Mouse (Mus musculus): ENCODE measurements around the gene Atxn7l1. TPM values are rescaled to one million over a fixed set of nuclear protein-coding genes. Genes with fewer than 3 reads are reported as not detected.
A peak's percentile ranks its signal among the peaks of the same experiment; 100 is the strongest.

The Atxn7l1 gene
- polyA plus RNA-seq, 1 experiment from 2014 or later, result 16.0 TPM

DNA sequence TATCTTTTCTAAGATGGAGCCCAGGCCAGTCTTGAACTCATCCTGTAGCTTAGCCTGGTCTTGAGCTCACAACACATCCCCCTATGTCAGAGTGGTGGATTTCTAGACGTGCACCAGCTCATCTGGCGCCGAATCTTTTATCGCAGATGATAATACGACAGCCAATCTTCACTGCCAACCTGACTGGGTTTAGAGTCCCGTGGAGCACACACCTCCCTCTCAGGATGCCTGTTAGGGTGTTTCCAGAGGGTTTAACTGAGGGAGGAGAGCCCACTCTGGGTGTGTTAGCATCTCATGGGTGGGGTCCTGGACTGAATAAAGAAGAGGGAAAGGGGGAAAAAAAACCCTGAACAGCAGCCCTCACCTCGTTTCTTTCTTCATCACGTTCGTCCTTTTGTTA, 124.9 kb downstream of the Atxn7l1 start:
- H3K9ac ChIP-seq (ENCODE audit: low read length), result no peak overlapping the region
- no peaks in the 10 kb centered on the region for H3K27me3 ChIP-seq (ENCODE audit: control insufficient read depth, insufficient read depth, low read length)
- no peaks in the 10 kb centered on the region for H3K36me3 ChIP-seq (ENCODE audit: control insufficient read depth, insufficient read depth, low read length)
- WGBS, result 74% methylated on average over 9 of the region's 9 CpGs
- no peak overlapping the region for H3K4me2 ChIP-seq (ENCODE audit: low read depth, low read length, severe bottlenecking)
- ATAC-seq (replicated peaks; ENCODE audit: low FRiP score) (no peak), DNase-seq (ENCODE audit: low spot score) (no peak)
- H3K4me3 ChIP-seq (ENCODE audit: low read depth, low read length), result no peak overlapping the region
- H3K27ac ChIP-seq (ENCODE audit: low read depth, low read length), result no peak overlapping the region
- H3K4me1 ChIP-seq (replicated peaks; ENCODE audit: control insufficient read depth, insufficient read depth, low read length), result no peaks in the 10 kb centered on the region
- H3K9me3 ChIP-seq (ENCODE audit: control insufficient read depth, low read length), result no peaks in the 10 kb centered on the region

- no peak overlapping the region for H3K4me2 ChIP-seq (ENCODE audit: low read depth, low read length, severe bottlenecking)
- H3K9me3 ChIP-seq (ENCODE audit: control insufficient read depth, low read length), result no peaks in the 10 kb centered on the region
- H3K9ac ChIP-seq (ENCODE audit: low read length), result no peak overlapping the region
- 61% methylated on average over 4 of the region's 4 CpGs for WGBS
- H3K4me3 ChIP-seq (ENCODE audit: low read depth, low read length), result no peak overlapping the region
- ATAC-seq (replicated peaks; ENCODE audit: low FRiP score) (no peak), DNase-seq (ENCODE audit: low spot score) (no peak)
- no peaks in the 10 kb centered on the region for H3K36me3 ChIP-seq (ENCODE audit: control insufficient read depth, insufficient read depth, low read length)
- H3K27ac ChIP-seq (ENCODE audit: low read depth, low read length), result no peak overlapping the region
- H3K4me1 ChIP-seq (replicated peaks; ENCODE audit: control insufficient read depth, insufficient read depth, low read length), result no peaks in the 10 kb centered on the region
- H3K27me3 ChIP-seq (ENCODE audit: control insufficient read depth, insufficient read depth, low read length), result no peaks in the 10 kb centered on the region
Observed at GRCm38 (mm10) chr12:33273147-33273546, 125.7 kb downstream of the Atxn7l1 start.

- H3K27me3 ChIP-seq (ENCODE audit: control insufficient read depth, insufficient read depth, low read length), result no peaks in the 10 kb centered on the region
- H3K9ac ChIP-seq (ENCODE audit: low read length), result no peak overlapping the region
- H3K27ac ChIP-seq (ENCODE audit: low read depth, low read length), result no peak overlapping the region
- no peak for ATAC-seq (replicated peaks; ENCODE audit: low FRiP score)
- WGBS, result 86% methylated on average over 9 of the region's 9 CpGs
- no peaks in the 10 kb centered on the region for H3K9me3 ChIP-seq (ENCODE audit: control insufficient read depth, low read length)
- H3K4me3 ChIP-seq (ENCODE audit: low read depth, low read length), result no peak overlapping the region
- no peak for DNase-seq (ENCODE audit: low spot score)
- no peak overlapping the region for H3K4me2 ChIP-seq (ENCODE audit: low read depth, low read length, severe bottlenecking)
- no peaks in the 10 kb centered on the region for H3K4me1 ChIP-seq (replicated peaks; ENCODE audit: control insufficient read depth, insufficient read depth, low read length)
- H3K36me3 ChIP-seq (ENCODE audit: control insufficient read depth, insufficient read depth, low read length), result no peaks in the 10 kb centered on the region
Observed at GRCm38 (mm10) chr12:33273668-33274067, 126.2 kb downstream of the Atxn7l1 start.

GRCm38 (mm10) chr12:33276028-33276427, 128.5 kb downstream of the Atxn7l1 start:
- DNase-seq (ENCODE audit: low spot score), result no peak
- WGBS, result 100% methylated on average over 1 of the region's 1 CpGs
- no peak overlapping the region for H3K4me2 ChIP-seq (ENCODE audit: low read depth, low read length, severe bottlenecking)
- H3K9me3 ChIP-seq (ENCODE audit: control insufficient read depth, low read length), result no peaks in the 10 kb centered on the region
- H3K27me3 ChIP-seq (ENCODE audit: control insufficient read depth, insufficient read depth, low read length), result no peaks in the 10 kb centered on the region
- no peak for ATAC-seq (replicated peaks; ENCODE audit: low FRiP score)
- H3K36me3 ChIP-seq (ENCODE audit: control insufficient read depth, insufficient read depth, low read length), result no peaks in the 10 kb centered on the region
- no peak overlapping the region for H3K9ac ChIP-seq (ENCODE audit: low read length)
- H3K4me3 ChIP-seq (ENCODE audit: low read depth, low read length), result no peak overlapping the region
- H3K27ac ChIP-seq (ENCODE audit: low read depth, low read length), result no peak overlapping the region
- H3K4me1 ChIP-seq (replicated peaks; ENCODE audit: control insufficient read depth, insufficient read depth, low read length), result no peaks in the 10 kb centered on the region

- no peak overlapping the region for H3K4me2 ChIP-seq (ENCODE audit: low read depth, low read length, severe bottlenecking)
- 80% methylated on average over 7 of the region's 7 CpGs for WGBS
- H3K4me3 ChIP-seq (ENCODE audit: low read depth, low read length), result no peak overlapping the region
- H3K4me1 ChIP-seq (replicated peaks; ENCODE audit: control insufficient read depth, insufficient read depth, low read length), result no peaks in the 10 kb centered on the region
- H3K27ac ChIP-seq (ENCODE audit: low read depth, low read length), result no peak overlapping the region
- DNase-seq (ENCODE audit: low spot score) (no peak), ATAC-seq (replicated peaks; ENCODE audit: low FRiP score) (no peak)
- H3K27me3 ChIP-seq (ENCODE audit: control insufficient read depth, insufficient read depth, low read length), result no peaks in the 10 kb centered on the region
- no peaks in the 10 kb centered on the region for H3K36me3 ChIP-seq (ENCODE audit: control insufficient read depth, insufficient read depth, low read length)
- H3K9me3 ChIP-seq (ENCODE audit: control insufficient read depth, low read length), result no peaks in the 10 kb centered on the region
- H3K9ac ChIP-seq (ENCODE audit: low read length), result no peak overlapping the region
Observed at GRCm38 (mm10) chr12:33277427-33277826, 129.9 kb downstream of the Atxn7l1 start.

DNA sequence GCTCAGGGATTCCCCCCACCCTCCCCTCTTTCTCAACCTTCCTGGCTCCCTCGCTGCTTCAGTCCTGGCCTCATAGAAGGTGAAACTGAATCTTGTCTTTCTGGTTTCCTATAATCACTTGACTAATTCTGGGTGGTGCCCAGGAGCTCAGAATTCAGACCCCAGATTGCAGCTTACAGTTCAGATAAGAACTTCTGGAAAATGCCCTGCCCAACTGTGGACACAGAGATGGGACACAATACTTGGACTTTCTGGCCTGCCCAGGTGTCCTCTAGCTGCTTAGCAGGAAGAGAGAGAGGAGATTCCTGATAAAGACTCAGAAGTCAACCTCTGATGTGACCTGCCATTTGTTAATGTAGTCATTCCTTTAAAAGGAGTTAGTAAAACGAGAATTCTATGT, 131.7 kb downstream of the Atxn7l1 start:
- no peaks in the 10 kb centered on the region for H3K9me3 ChIP-seq (ENCODE audit: control insufficient read depth, low read length)
- no peak overlapping the region for H3K4me3 ChIP-seq (ENCODE audit: low read depth, low read length)
- 74% methylated on average over 2 of the region's 2 CpGs for WGBS

DNA sequence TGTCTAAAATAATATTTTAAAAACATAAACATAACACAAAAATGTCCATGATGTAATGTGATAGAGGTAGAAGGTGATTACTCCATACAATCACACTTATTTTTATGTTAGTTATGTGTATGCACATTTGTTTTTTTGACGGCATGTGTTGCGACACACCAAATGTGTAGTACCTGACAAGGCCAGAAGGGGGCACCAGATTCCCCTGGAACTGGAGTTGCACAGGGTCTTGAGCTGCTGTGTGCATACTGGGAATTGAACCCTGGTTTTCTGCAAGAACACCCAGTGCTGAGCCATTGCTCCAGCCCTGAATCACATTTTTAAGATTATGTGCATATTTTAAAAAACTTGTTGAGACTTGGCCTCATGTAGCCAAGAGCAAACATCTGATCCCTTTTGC, 133.3 kb downstream of the Atxn7l1 start:
- H3K27ac ChIP-seq (ENCODE audit: low read depth, low read length), result no peak overlapping the region
- no peak for ATAC-seq (replicated peaks; ENCODE audit: low FRiP score)

More for the DNA sequence above, 131.7 kb downstream of the Atxn7l1 start:
- no peak overlapping the region for H3K9ac ChIP-seq (ENCODE audit: low read length)
- DNase-seq (ENCODE audit: low spot score) (no peak), ATAC-seq (replicated peaks; ENCODE audit: low FRiP score) (no peak)
- no peaks in the 10 kb centered on the region for H3K4me1 ChIP-seq (replicated peaks; ENCODE audit: control insufficient read depth, insufficient read depth, low read length)
- H3K27ac ChIP-seq (ENCODE audit: low read depth, low read length), result no peak overlapping the region
- no peaks in the 10 kb centered on the region for H3K36me3 ChIP-seq (ENCODE audit: control insufficient read depth, insufficient read depth, low read length)
- no peaks in the 10 kb centered on the region for H3K27me3 ChIP-seq (ENCODE audit: control insufficient read depth, insufficient read depth, low read length)
- H3K4me2 ChIP-seq (ENCODE audit: low read depth, low read length, severe bottlenecking), result no peak overlapping the region

DNA sequence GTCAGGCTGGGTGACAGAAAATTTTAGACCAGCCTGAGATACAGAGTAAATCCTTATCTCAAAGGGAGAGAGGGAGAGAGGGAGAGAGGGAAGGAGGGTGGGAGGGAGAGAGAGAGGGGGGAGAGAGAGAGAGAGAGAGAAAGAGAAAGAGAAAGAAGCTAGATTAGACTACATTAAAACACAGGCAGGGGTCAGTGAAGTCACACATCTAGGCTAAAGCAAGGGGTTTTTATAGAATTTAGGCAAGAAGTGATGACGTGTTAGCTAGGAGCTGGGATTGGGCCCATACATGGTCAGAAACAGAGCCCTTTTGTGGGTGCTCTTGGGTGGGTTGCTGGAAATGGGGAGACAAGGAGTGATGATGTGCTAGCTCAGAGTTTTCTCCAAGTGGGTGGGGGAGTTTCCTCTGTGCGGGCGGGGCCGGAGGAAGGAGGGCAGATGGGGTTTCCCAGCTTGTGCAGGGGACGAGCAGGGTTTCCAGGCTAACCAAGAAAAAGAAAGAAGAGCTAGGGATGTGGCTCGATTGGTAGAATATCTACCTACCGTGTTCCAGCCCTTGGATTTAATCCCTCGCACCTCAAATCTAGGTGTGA, 136.9 kb downstream of the Atxn7l1 start:
- no peaks in the 10 kb centered on the region for H3K27me3 ChIP-seq (ENCODE audit: control insufficient read depth, insufficient read depth, low read length)
- no peak overlapping the region for H3K27ac ChIP-seq (ENCODE audit: low read depth, low read length)
- 78% methylated on average over 8 of the region's 8 CpGs for WGBS
- H3K9ac ChIP-seq (ENCODE audit: low read length), result no peak overlapping the region
- H3K4me2 ChIP-seq (ENCODE audit: low read depth, low read length, severe bottlenecking), result no peak overlapping the region
- H3K4me3 ChIP-seq (ENCODE audit: low read depth, low read length), result no peak overlapping the region
- ATAC-seq (replicated peaks; ENCODE audit: low FRiP score) (no peak), DNase-seq (ENCODE audit: low spot score) (no peak)
- no peaks in the 10 kb centered on the region for H3K36me3 ChIP-seq (ENCODE audit: control insufficient read depth, insufficient read depth, low read length)
- no peaks in the 10 kb centered on the region for H3K9me3 ChIP-seq (ENCODE audit: control insufficient read depth, low read length)
- peaks cover 7% of the 10 kb centered on the region for H3K4me1 ChIP-seq (replicated peaks; ENCODE audit: control insufficient read depth, insufficient read depth, low read length)

More for the DNA sequence above, 133.3 kb downstream of the Atxn7l1 start:
- Histone ChIP-seq H3K9me3 (ENCODE audit: control insufficient read depth, low read length) (no peaks in the 10 kb centered on the region), H3K36me3 (ENCODE audit: control insufficient read depth, insufficient read depth, low read length) (no peaks in the 10 kb centered on the region), H3K4me2 (ENCODE audit: low read depth, low read length, severe bottlenecking) (no peak overlapping the region), H3K9ac (ENCODE audit: low read length) (no peak overlapping the region), H3K4me3 (ENCODE audit: low read depth, low read length) (no peak overlapping the region), H3K4me1 (replicated peaks; ENCODE audit: control insufficient read depth, insufficient read depth, low read length) (peaks cover 2% of the 10 kb centered on the region), H3K27me3 (ENCODE audit: control insufficient read depth, insufficient read depth, low read length) (no peaks in the 10 kb centered on the region)
- peak; percentile 84 for DNase-seq (ENCODE audit: low spot score)
- 22% methylated on average over 2 of the region's 2 CpGs for WGBS

GRCm38 (mm10) chr12:33285354-33285753, 137.9 kb downstream of the Atxn7l1 start:
- WGBS, result 21% methylated on average over 4 of the region's 4 CpGs

More at GRCm38 (mm10) chr12:33285354-33285753, 137.9 kb downstream of the Atxn7l1 start:
- ATAC-seq (replicated peaks; ENCODE audit: low FRiP score) (no peak), DNase-seq (ENCODE audit: low spot score) (no peak)
- H3K4me3 ChIP-seq (ENCODE audit: low read depth, low read length), result no peak overlapping the region
- H3K9me3 ChIP-seq (ENCODE audit: control insufficient read depth, low read length), result no peaks in the 10 kb centered on the region
- H3K27ac ChIP-seq (ENCODE audit: low read depth, low read length), result no peak overlapping the region
- no peaks in the 10 kb centered on the region for H3K36me3 ChIP-seq (ENCODE audit: control insufficient read depth, insufficient read depth, low read length)
- no peak overlapping the region for H3K4me2 ChIP-seq (ENCODE audit: low read depth, low read length, severe bottlenecking)
- H3K27me3 ChIP-seq (ENCODE audit: control insufficient read depth, insufficient read depth, low read length), result no peaks in the 10 kb centered on the region
- peaks cover 7% of the 10 kb centered on the region for H3K4me1 ChIP-seq (replicated peaks; ENCODE audit: control insufficient read depth, insufficient read depth, low read length)
- H3K9ac ChIP-seq (ENCODE audit: low read length), result no peak overlapping the region
